In the genomic region with DNA sequence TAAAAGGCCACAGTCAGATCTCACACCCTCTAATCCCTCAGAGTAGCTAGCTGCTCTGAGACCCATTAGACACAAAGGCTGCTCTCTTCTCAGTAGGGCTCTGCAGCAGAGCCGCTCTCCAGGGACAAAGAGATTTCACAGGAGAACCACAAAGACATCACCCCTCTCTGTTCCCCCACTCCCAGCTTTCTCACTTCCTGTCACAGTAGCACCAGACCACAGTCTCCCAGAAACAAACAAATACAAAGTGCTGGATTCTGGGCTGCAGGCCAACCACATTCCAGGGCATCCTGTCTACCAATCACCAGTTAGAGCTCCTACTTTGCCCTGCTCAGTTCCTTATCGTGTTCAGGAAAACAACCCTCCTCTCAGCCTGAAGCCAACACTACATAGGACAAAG, we compare ENCODE assay signal across 9 mouse cellular contexts. TPM values are rescaled to one million over a fixed set of nuclear protein-coding genes. Genes with fewer than 3 reads are reported as not detected.
DNase-seq lines count a peak whose midpoint lies in the region; ATAC-seq and TF ChIP-seq lines count a peak whose summit lies in the region.
"Had no signal": no experiment of that assay in that cellular context is flagged by ENCODE, and none has a peak within 500 bp of the region (broad histone marks: within the 10 kb centered on the region; RNA-seq: fewer than 3 reads in every experiment).

No protein-coding gene starts in this region.

- peaks cover 95% of the 10 kb centered on the region for H3K79me2 ChIP-seq in C2C12 (ENCODE audit: control insufficient read depth, insufficient read depth)

- TF ChIP-seq CTCF in C2C12 (IDR thresholded peaks at IDR 0.05; ENCODE audit: control insufficient read depth, insufficient read depth, insufficient read length) = no peak
- TF ChIP-seq CTCF in forebrain, postnatal 0 days (IDR thresholded peaks at IDR 0.05; ENCODE audit: low read depth) = no peak

- peaks cover 25% of the 10 kb centered on the region for H3K4me1 ChIP-seq in forebrain, postnatal 0 days (ENCODE audit: insufficient read depth)
- H3K4me1 ChIP-seq in liver, embryonic 15.5 days (replicated peaks) = peaks cover 77% of the 10 kb centered on the region
- peaks cover 65% of the 10 kb centered on the region for H3K4me1 ChIP-seq in neural tube, embryonic 13.5 days (replicated peaks)

- H3K4me2 ChIP-seq in forebrain, postnatal 0 days (ENCODE audit: low read depth) = no peak overlapping the region
- peak overlapping the region; percentile 51 for H3K4me2 ChIP-seq in liver, embryonic 15.5 days
- H3K4me2 ChIP-seq in neural tube, embryonic 13.5 days = peak overlapping the region; percentile 34; the same call in 1 of the 2 replicates

- no peaks in the 10 kb centered on the region for H3K27me3 ChIP-seq in C2C12 (ENCODE audit: control insufficient read depth, insufficient read depth, insufficient read length)
- no peaks in the 10 kb centered on the region for H3K27me3 ChIP-seq in forebrain, postnatal 0 days (ENCODE audit: insufficient read depth, low read length)
- no peaks in the 10 kb centered on the region for H3K27me3 ChIP-seq in liver, embryonic 15.5 days
- no peaks in the 10 kb centered on the region for H3K27me3 ChIP-seq in neural tube, embryonic 13.5 days
- H3K27me3 ChIP-seq: CH12.LX had no signal

- DNase-seq in cerebellum, adult 18-20 months = peak; percentile 62 to 64
- DNase-seq in forebrain, postnatal 0 days = peak; percentile 83
- DNase-seq in heart, postnatal 14 days = peak; percentile 92 to 93
- DNase-seq in layer of hippocampus, adult 18-20 months (ENCODE audit: low spot score in 2 of 2) = peak; percentile 71 to 86
- peak; percentile 81 to 85 for DNase-seq in urinary bladder, postnatal 4 days (ENCODE audit: low spot score in 2 of 2)

- 4% methylated on average over 2 of the region's 2 CpGs for WGBS in forebrain, postnatal 0 days
- WGBS in liver, embryonic 15.5 days (ENCODE audit: insufficient replicate concordance) = 36% methylated on average over 2 of the region's 2 CpGs
- 0% methylated on average over 2 of the region's 2 CpGs for WGBS in neural tube, embryonic 13.5 days

- no peak overlapping the region for H3K9ac ChIP-seq in forebrain, postnatal 0 days
- no peak overlapping the region for H3K9ac ChIP-seq in liver, embryonic 15.5 days
- no peak overlapping the region for H3K9ac ChIP-seq in neural tube, embryonic 13.5 days

- no peaks in the 10 kb centered on the region for H3K9me3 ChIP-seq in forebrain, postnatal 0 days (ENCODE audit: low read length)
- no peaks in the 10 kb centered on the region for H3K9me3 ChIP-seq in liver, embryonic 15.5 days (replicated peaks)
- no peaks in the 10 kb centered on the region for H3K9me3 ChIP-seq in neural tube, embryonic 13.5 days

- no peak overlapping the region for H3K4me3 ChIP-seq in C2C12 (ENCODE audit: insufficient read depth, poor library complexity, severe bottlenecking)
- no peak overlapping the region for H3K4me3 ChIP-seq in forebrain, postnatal 0 days (ENCODE audit: low read depth, low read length)
- H3K4me3 ChIP-seq in liver, embryonic 15.5 days (replicated peaks) = no peak overlapping the region
- H3K4me3 ChIP-seq in neural tube, embryonic 13.5 days = no peak overlapping the region

- peaks cover 9% of the 10 kb centered on the region for H3K36me3 ChIP-seq in C2C12 (ENCODE audit: control insufficient read depth, insufficient read depth)
- H3K36me3 ChIP-seq in forebrain, postnatal 0 days (ENCODE audit: insufficient read depth) = 0 out of 2 replicates have a peak, but pooled peaks cover 4% of the 10 kb centered on the region
- H3K36me3 ChIP-seq in liver, embryonic 15.5 days (replicated peaks) = no peaks in the 10 kb centered on the region
- no peaks in the 10 kb centered on the region for H3K36me3 ChIP-seq in neural tube, embryonic 13.5 days

- peaks cover 85% of the 10 kb centered on the region for H3K79me3 ChIP-seq in C2C12 (ENCODE audit: low read depth)

- H3K27ac ChIP-seq in forebrain, postnatal 0 days (ENCODE audit: low read depth, low read length) = peak overlapping the region; percentile 79
- peak overlapping the region; percentile 76 for H3K27ac ChIP-seq in liver, embryonic 15.5 days (replicated peaks)
- H3K27ac ChIP-seq in neural tube, embryonic 13.5 days (replicated peaks) = peak overlapping the region; percentile 89

- intact Hi-C loops in heart, postnatal 14 days (cut with DNase I) = loop anchor here (1.0 kb wide), 1 partner anchor 14 kb away; no protein-coding TSS in a partner anchor

- H3ac ChIP-seq in C2C12 (ENCODE audit: control insufficient read depth, insufficient read length, low read depth) = no peak overlapping the region

- peak; percentile 92 for ATAC-seq in forebrain, postnatal 0 days
- ATAC-seq in liver, embryonic 15.5 days (ENCODE audit: insufficient read depth) = peak; percentile 78
- peak; percentile 90 for ATAC-seq in neural tube, embryonic 13.5 days (ENCODE audit: low read depth)

TF ChIP-seq in C2C12, 6 proteins besides CTCF, POLR2A, EP300 and RAD21:
- TF ChIP-seq MYOD1 (IDR thresholded peaks at IDR 0.05; ENCODE audit: control insufficient read depth, insufficient read length, low read depth) (peak; percentile 7), CEBPB (IDR thresholded peaks at IDR 0.05; ENCODE audit: low read depth) (no peak), FOSL1 (IDR thresholded peaks at IDR 0.05; ENCODE audit: insufficient read depth, low read length, poor library complexity, severe bottlenecking) (peak; percentile 26), USF1 (IDR thresholded peaks at IDR 0.05; ENCODE audit: low read depth) (no peak), MAX (IDR thresholded peaks at IDR 0.05) (peak; percentile 69)
TF ChIP-seq in C2C12: peak in this region for 3.

RNA-seq across cellular contexts. Expression of a gene that starts 15.0 kb away (rescaled TPM):
- polyA plus RNA-seq in C2C12 (2012; fragmentation: generic; extraction: Trizol) = 79.9 TPM
- total RNA-seq in forebrain, postnatal 0 days (2014; rRNA removed) = 86.2 and 87.7 TPM in 2 replicates
- polyA plus RNA-seq in forebrain, postnatal 0 days (2015; fragmentation: Nextera tagmentation; extraction: Ambion mirVana) = 15.7 and 18.1 TPM in 2 replicates
- total RNA-seq in heart, postnatal 14 days (2021) = 100 to 1,000 TPM in 1 of 2 experiments, 10 to 100 TPM in 1; 92.4 to 107 TPM
- total RNA-seq in layer of hippocampus, adult 18-20 months (2021) = 10 to 100 TPM; 38.2 to 48.0 TPM
- polyA plus RNA-seq in liver, embryonic 15.5 days (2015; fragmentation: Nextera tagmentation; extraction: Ambion mirVana) = 12.4 and 13.1 TPM in 2 replicates
- 40.2 and 46.9 TPM in 2 replicates for polyA plus RNA-seq in neural tube, embryonic 13.5 days (2015; fragmentation: Nextera tagmentation; extraction: Ambion mirVana)

RNA-seq across cellular contexts. Expression of a gene that starts 23.3 kb away (rescaled TPM):
- 0.08 TPM for polyA plus RNA-seq in C2C12 (2012; fragmentation: generic; extraction: Trizol)
- 0.10 TPM in 1 of 2 replicates, not detected in the other for total RNA-seq in forebrain, postnatal 0 days (2014; rRNA removed)
- polyA plus RNA-seq in forebrain, postnatal 0 days (2015; fragmentation: Nextera tagmentation; extraction: Ambion mirVana) = 0.13 and 0.25 TPM in 2 replicates
- not detected for total RNA-seq in heart, postnatal 14 days (2021)
- not detected for total RNA-seq in layer of hippocampus, adult 18-20 months (2021)
- polyA plus RNA-seq in liver, embryonic 15.5 days (2015; fragmentation: Nextera tagmentation; extraction: Ambion mirVana) = 0.05 TPM in 2 replicates
- polyA plus RNA-seq in neural tube, embryonic 13.5 days (2015; fragmentation: Nextera tagmentation; extraction: Ambion mirVana) = 0.12 and 0.22 TPM in 2 replicates

RNA-seq across cellular contexts. Expression of a gene that starts 35.0 kb away (rescaled TPM):
- 355 TPM for polyA plus RNA-seq in C2C12 (2012; fragmentation: generic; extraction: Trizol)
- 194 and 244 TPM in 2 replicates for total RNA-seq in forebrain, postnatal 0 days (2014; rRNA removed)
- 228 and 259 TPM in 2 replicates for polyA plus RNA-seq in forebrain, postnatal 0 days (2015; fragmentation: Nextera tagmentation; extraction: Ambion mirVana)
- total RNA-seq in heart, postnatal 14 days (2021) = 10 to 100 TPM; 31.4 to 32.8 TPM
- 10 to 100 TPM; 22.6 to 25.0 TPM for total RNA-seq in layer of hippocampus, adult 18-20 months (2021)
- polyA plus RNA-seq in liver, embryonic 15.5 days (2015; fragmentation: Nextera tagmentation; extraction: Ambion mirVana) = 71.6 and 86.7 TPM in 2 replicates
- polyA plus RNA-seq in neural tube, embryonic 13.5 days (2015; fragmentation: Nextera tagmentation; extraction: Ambion mirVana) = 166 and 196 TPM in 2 replicates

RNA-seq across cellular contexts. Expression of a gene that starts 42.2 kb away (rescaled TPM):
- polyA plus RNA-seq in C2C12 (2012; fragmentation: generic; extraction: Trizol) = not detected
- total RNA-seq in forebrain, postnatal 0 days (2014; rRNA removed) = not detected in 2 replicates
- not detected in 2 replicates for polyA plus RNA-seq in forebrain, postnatal 0 days (2015; fragmentation: Nextera tagmentation; extraction: Ambion mirVana)
- total RNA-seq in heart, postnatal 14 days (2021) = 10 to 100 TPM in 1 of 2 experiments, 1 to 10 TPM in 1; 4.3 to 11.7 TPM
- total RNA-seq in layer of hippocampus, adult 18-20 months (2021) = 1 to 10 TPM; 2.4 to 7.2 TPM
- not detected in 2 replicates for polyA plus RNA-seq in liver, embryonic 15.5 days (2015; fragmentation: Nextera tagmentation; extraction: Ambion mirVana)
- polyA plus RNA-seq in neural tube, embryonic 13.5 days (2015; fragmentation: Nextera tagmentation; extraction: Ambion mirVana) = not detected in 2 replicates
- total RNA-seq: CH12.LX had no signal

RNA-seq across cellular contexts. Expression of a gene that starts 42.6 kb away (rescaled TPM):
- 20.4 TPM for polyA plus RNA-seq in C2C12 (2012; fragmentation: generic; extraction: Trizol)
- 46.8 and 47.5 TPM in 2 replicates for total RNA-seq in forebrain, postnatal 0 days (2014; rRNA removed)
- polyA plus RNA-seq in forebrain, postnatal 0 days (2015; fragmentation: Nextera tagmentation; extraction: Ambion mirVana) = 45.8 and 48.7 TPM in 2 replicates
- total RNA-seq in heart, postnatal 14 days (2021) = 10 to 100 TPM; 13.9 to 15.0 TPM
- 10 to 100 TPM; 33.9 to 34.4 TPM for total RNA-seq in layer of hippocampus, adult 18-20 months (2021)
- 18.7 and 21.1 TPM in 2 replicates for polyA plus RNA-seq in liver, embryonic 15.5 days (2015; fragmentation: Nextera tagmentation; extraction: Ambion mirVana)
- polyA plus RNA-seq in neural tube, embryonic 13.5 days (2015; fragmentation: Nextera tagmentation; extraction: Ambion mirVana) = 50.6 and 54.4 TPM in 2 replicates
